Comparison of ENCODE assay signal across 25 mouse cellular contexts in genomic region chr2:4751918-4752317, GRCm38 (mm10).
"Had no signal": no experiment of that assay in that cellular context is flagged by ENCODE, and none has a peak within 500 bp of the region (broad histone marks: within the 10 kb centered on the region; RNA-seq: fewer than 3 reads in every experiment).

No protein-coding gene starts in this region.

- H3K4me2 ChIP-seq: heart, embryonic 11.5 days; heart, embryonic 13.5 days; heart, embryonic 15.5 days; hindbrain, embryonic 13.5 days; hindbrain, embryonic 15.5 days; kidney, embryonic 15.5 days; limb, embryonic 13.5 days had no signal

- H3K4me3 ChIP-seq: heart, adult 2 months; heart, embryonic 13.5 days; heart, embryonic 15.5 days; hindbrain, embryonic 13.5 days; hindbrain, embryonic 15.5 days; kidney, embryonic 15.5 days; limb, embryonic 13.5 days had no signal

- H3K27ac ChIP-seq: heart, adult 2 months; heart, embryonic 13.5 days; heart, embryonic 15.5 days; hindbrain, embryonic 13.5 days; hindbrain, embryonic 15.5 days; hindbrain, postnatal 0 days; kidney, embryonic 15.5 days; kidney, postnatal 0 days; limb, embryonic 13.5 days had no signal

- H3K27me3 ChIP-seq: heart, embryonic 13.5 days; heart, embryonic 15.5 days; hindbrain, embryonic 13.5 days; hindbrain, embryonic 15.5 days; kidney, embryonic 15.5 days; limb, embryonic 13.5 days had no signal

- DNase-seq: forebrain, postnatal 0 days; gastrocnemius, postnatal 14 days; gastrocnemius, postnatal 36 days; heart, adult 11 months; heart, adult 2 months; heart, postnatal 14 days; heart, postnatal 36 days; kidney, adult 11 months; kidney, adult 2 months; kidney, adult 9 months; kidney, postnatal 14 days; kidney, postnatal 36 days; layer of hippocampus, adult 9-11 months; layer of hippocampus, postnatal 36 days; left cerebral cortex, postnatal 4 days had no signal

- H3K9me3 ChIP-seq: heart, embryonic 13.5 days; heart, embryonic 15.5 days; hindbrain, embryonic 13.5 days; hindbrain, embryonic 15.5 days; kidney, embryonic 15.5 days; limb, embryonic 13.5 days had no signal

- H3K4me1 ChIP-seq: heart, embryonic 13.5 days; heart, embryonic 15.5 days; hindbrain, embryonic 13.5 days; hindbrain, embryonic 15.5 days; kidney, embryonic 15.5 days; limb, embryonic 13.5 days had no signal

- H3K36me3 ChIP-seq: heart, embryonic 13.5 days; heart, embryonic 15.5 days; hindbrain, embryonic 13.5 days; hindbrain, embryonic 15.5 days; kidney, embryonic 15.5 days; limb, embryonic 13.5 days had no signal

- ATAC-seq: forebrain, postnatal 0 days; hindbrain, postnatal 0 days; intestine, embryonic 16.5 days had no signal

- H3K9ac ChIP-seq: forebrain, postnatal 0 days; heart, embryonic 13.5 days; heart, embryonic 15.5 days; hindbrain, embryonic 13.5 days; hindbrain, embryonic 15.5 days; kidney, embryonic 15.5 days; limb, embryonic 13.5 days had no signal
